Mouse (Mus musculus) E14TG2a.4 (cell line): Measurements from ENCODE around the gene Camsap2.

Experiments used
- H3K27me3 ChIP-seq: 2 replicates; pipeline ENCODE4 v1.6.1; 2014; ENCODE audit warnings: low read length, control low read depth; ENCODE audit not compliant: insufficient read depth
- H3K36me3 ChIP-seq: 2 replicates; pipeline ENCODE4 v1.6.1; 2014; ENCODE audit warnings: low read length, control low read depth; ENCODE audit not compliant: insufficient read depth
- H3K4me1 ChIP-seq: replicated peaks from 2 replicates; pipeline ENCODE4 v1.6.1; 2014; ENCODE audit warnings: low read depth, low read length, control low read depth
- H3K4me3 ChIP-seq: replicated peaks from 2 replicates; pipeline ENCODE4 v1.5.1; 2014; ENCODE audit warnings: mild to moderate bottlenecking, low read length
- H3K9me3 ChIP-seq: 2 replicates; pipeline ENCODE4 v1.6.1; 2014; ENCODE audit warnings: low read length, control low read depth
- CTCF ChIP-seq: conservative IDR thresholded peaks from 2 replicates; pipeline ENCODE4 v1.5.1; 2014; ENCODE audit warnings: low read length
- NANOG ChIP-seq: IDR thresholded peaks from 2 replicates; pipeline ENCODE4 v1.6.1; 2014; ENCODE audit warnings: borderline replicate concordance, low read length, mixed read lengths
- POU5F1 ChIP-seq: IDR thresholded peaks from 2 replicates; pipeline ENCODE4 v1.6.1; 2014; ENCODE audit warnings: low read length, borderline replicate concordance

Gene Camsap2

GRCm38 (mm10) chr1:136259543-136259892 is 86.4 kb downstream of the Camsap2 start:
- Histone ChIP-seq H3K4me1 (peaks cover 38% of the 10 kb centered on the region), H3K27me3 (peaks cover 75% of the 10 kb centered on the region), H3K9me3 (no peaks in the 10 kb centered on the region), H3K36me3 (no peaks in the 10 kb centered on the region), H3K4me3 (peak overlapping the region; percentile 81)
- TF ChIP-seq POU5F1 (no peak), CTCF (no peak), NANOG (no peak)

GRCm38 (mm10) chr1:136258495-136258894 is 87.4 kb downstream of the Camsap2 start:
- no peak overlapping the region for H3K4me3 ChIP-seq

GRCm38 (mm10) chr1:136255657-136256056 is 90.2 kb downstream of the Camsap2 start:
- Histone ChIP-seq H3K9me3 (no peaks in the 10 kb centered on the region), H3K4me1 (peaks cover 18% of the 10 kb centered on the region), H3K27me3 (peaks cover 45% of the 10 kb centered on the region), H3K4me3 (no peak overlapping the region), H3K36me3 (no peaks in the 10 kb centered on the region)
- TF ChIP-seq CTCF (no peak), POU5F1 (no peak), NANOG (no peak)

More at GRCm38 (mm10) chr1:136258495-136258894, 87.4 kb downstream of the Camsap2 start:
- H3K36me3 ChIP-seq = no peaks in the 10 kb centered on the region
- H3K4me1 ChIP-seq = peaks cover 37% of the 10 kb centered on the region
- H3K9me3 ChIP-seq = no peaks in the 10 kb centered on the region
- peaks cover 72% of the 10 kb centered on the region for H3K27me3 ChIP-seq
- no peak for TF ChIP-seq CTCF
- TF ChIP-seq POU5F1 = no peak
- TF ChIP-seq NANOG = no peak

- H3K4me1 ChIP-seq = peaks cover 17% of the 10 kb centered on the region
Measured at GRCm38 (mm10) chr1:136255174-136255573, 90.7 kb downstream of the Camsap2 start.

GRCm38 (mm10) chr1:136254503-136255065 is 91.3 kb downstream of the Camsap2 start:
- H3K9me3 ChIP-seq = no peaks in the 10 kb centered on the region
- peaks cover 39% of the 10 kb centered on the region for H3K27me3 ChIP-seq
- H3K4me1 ChIP-seq = peaks cover 16% of the 10 kb centered on the region
- TF ChIP-seq NANOG (no peak), POU5F1 (no peak), CTCF (no peak)
- no peaks in the 10 kb centered on the region for H3K36me3 ChIP-seq
- H3K4me3 ChIP-seq = no peak overlapping the region

More at GRCm38 (mm10) chr1:136255174-136255573, 90.7 kb downstream of the Camsap2 start:
- Histone ChIP-seq H3K4me3 (no peak overlapping the region), H3K36me3 (no peaks in the 10 kb centered on the region), H3K9me3 (no peaks in the 10 kb centered on the region), H3K27me3 (peaks cover 43% of the 10 kb centered on the region)
- TF ChIP-seq NANOG = no peak
- no peak for TF ChIP-seq POU5F1
- no peak for TF ChIP-seq CTCF

- TF ChIP-seq CTCF (no peak), NANOG (no peak), POU5F1 (no peak)
- H3K36me3 ChIP-seq = no peaks in the 10 kb centered on the region
- no peaks in the 10 kb centered on the region for H3K9me3 ChIP-seq
- peaks cover 13% of the 10 kb centered on the region for H3K4me1 ChIP-seq
- H3K27me3 ChIP-seq = peaks cover 34% of the 10 kb centered on the region
- no peak overlapping the region for H3K4me3 ChIP-seq
Measured at GRCm38 (mm10) chr1:136253472-136253871, 92.4 kb downstream of the Camsap2 start.

GRCm38 (mm10) chr1:136249662-136250061 is 96.2 kb downstream of the Camsap2 start:
- Histone ChIP-seq H3K36me3 (no peaks in the 10 kb centered on the region), H3K27me3 (peaks cover 19% of the 10 kb centered on the region), H3K4me3 (no peak overlapping the region), H3K4me1 (peaks cover 6% of the 10 kb centered on the region), H3K9me3 (no peaks in the 10 kb centered on the region)
- TF ChIP-seq POU5F1 (no peak), NANOG (no peak), CTCF (no peak)

- H3K36me3 ChIP-seq = no peaks in the 10 kb centered on the region
- H3K27me3 ChIP-seq = peaks cover 25% of the 10 kb centered on the region
- H3K4me1 ChIP-seq = no peaks in the 10 kb centered on the region
- no peak for TF ChIP-seq POU5F1
- TF ChIP-seq CTCF = no peak
- no peak for TF ChIP-seq NANOG
- no peaks in the 10 kb centered on the region for H3K9me3 ChIP-seq
- H3K4me3 ChIP-seq = no peak overlapping the region
Measured at GRCm38 (mm10) chr1:136247393-136247792, 98.5 kb downstream of the Camsap2 start.

GRCm38 (mm10) chr1:136244469-136244868 is 101.4 kb downstream of the Camsap2 start:
- Histone ChIP-seq H3K4me1 (no peaks in the 10 kb centered on the region; the same call in 1 of the 2 replicates), H3K36me3 (no peaks in the 10 kb centered on the region), H3K9me3 (no peaks in the 10 kb centered on the region), H3K4me3 (no peak overlapping the region), H3K27me3 (peaks cover 31% of the 10 kb centered on the region)
- TF ChIP-seq CTCF = no peak
- no peak for TF ChIP-seq POU5F1
- no peak for TF ChIP-seq NANOG
